ENCODE assay signal across 8 mouse cellular contexts in genomic region chr13:17943306-17944077, GRCm38 (mm10). TPM values are rescaled to one million over a fixed set of nuclear protein-coding genes. Genes with fewer than 3 reads are reported as not detected.
A peak's percentile ranks its signal among the peaks of the same experiment; 100 is the strongest.
DNase-seq lines count a peak whose midpoint lies in the region; ATAC-seq and TF ChIP-seq lines count a peak whose summit lies in the region.

No protein-coding gene starts in this region.

- no peaks in the 10 kb centered on the region for H3K36me3 ChIP-seq in heart, embryonic 10.5 days
- no peaks in the 10 kb centered on the region for H3K36me3 ChIP-seq in ES-E14 (ENCODE audit: control insufficient read depth, insufficient read depth, low read length, poor library complexity, severe bottlenecking)
- no peaks in the 10 kb centered on the region for H3K36me3 ChIP-seq in embryonic facial prominence, embryonic 13.5 days

- H3K27me3 ChIP-seq in heart, embryonic 10.5 days (ENCODE audit: insufficient read depth, poor library complexity, severe bottlenecking), result no peaks in the 10 kb centered on the region
- H3K27me3 ChIP-seq in embryonic facial prominence, embryonic 13.5 days, result no peaks in the 10 kb centered on the region

- no peak for TF ChIP-seq CTCF in left cerebral cortex, adult 2 months (IDR thresholded peaks at IDR 0.05)

- peak; percentile 72 for ATAC-seq in embryonic facial prominence, embryonic 13.5 days (ENCODE audit: insufficient number of reproducible peaks, insufficient read depth, low FRiP score, low TSS enrichment, low read depth)
- ATAC-seq in megakaryocyte progenitor cell, adult 5-6 weeks (replicated peaks; ENCODE audit: poor library complexity), result peak; percentile 44

- intact Hi-C loops in heart, postnatal 25 days (cut with DNase I), result loop anchor here (1.0 to 10.0 kb wide), 3 partner anchors 49 to 249 kb away; partner anchors contain the start of genes Cdk13, Mplkip and Sugct
- intact Hi-C loops in left cerebral cortex, adult 2 months (cut with DNase I), result loop anchor here (5.0 kb wide), 1 partner anchor 41 kb away; no protein-coding TSS in a partner anchor

- H3K9me3 ChIP-seq in heart, embryonic 10.5 days, result no peaks in the 10 kb centered on the region
- no peaks in the 10 kb centered on the region for H3K9me3 ChIP-seq in ES-E14 (ENCODE audit: control insufficient read depth, insufficient read depth, low read depth, low read length)
- H3K9me3 ChIP-seq in embryonic facial prominence, embryonic 13.5 days, result no peaks in the 10 kb centered on the region

- peak overlapping the region; percentile 67 for H3K4me2 ChIP-seq in embryonic facial prominence, embryonic 13.5 days

- H3K27ac ChIP-seq in heart, embryonic 10.5 days, result peak overlapping the region; percentile 99
- H3K27ac ChIP-seq in ES-E14 (ENCODE audit: insufficient read depth, low read depth, low read length, poor library complexity, severe bottlenecking), result no peak overlapping the region; the same call in 1 of the 2 replicates
- H3K27ac ChIP-seq in embryonic facial prominence, embryonic 13.5 days, result peak overlapping the region; percentile 89
- H3K27ac ChIP-seq in left cerebral cortex, adult 2 months, result peak overlapping the region; percentile 95

- WGBS in heart, embryonic 10.5 days, result under 1% methylated on average over 67 of the region's 70 CpGs
- under 1% methylated on average over 65 of the region's 70 CpGs for WGBS in embryonic facial prominence, embryonic 13.5 days

- peaks cover 11% of the 10 kb centered on the region; the same call in 1 of the 2 replicates for H3K4me1 ChIP-seq in heart, embryonic 10.5 days
- peaks cover 0 to 2% of the 10 kb centered on the region in 2 experiments; a peak in 1 of 4 replicates for H3K4me1 ChIP-seq in ES-E14 (ENCODE audit: control insufficient read depth in 2 of 2, insufficient read depth in 2 of 2, low read length in 2 of 2, poor library complexity in 1 of 2)
- H3K4me1 ChIP-seq in embryonic facial prominence, embryonic 13.5 days, result peaks cover 12% of the 10 kb centered on the region

- DNase-seq in heart, embryonic 10.5 days (ENCODE audit: low spot score), result no peak
- no peak for DNase-seq in heart, postnatal 25 days (ENCODE audit: low spot score)
- peak; percentile 22 for DNase-seq in ES-E14 (ENCODE audit: low read depth, low spot score)
- DNase-seq in heart, postnatal 4 days, result peak; percentile 9
- DNase-seq in left cerebral cortex, adult 2 months (ENCODE audit: extremely low spot score in 1 of 2, low spot score in 2 of 2), result peak; percentile 24 to 25
- DNase-seq in thymus, adult 18-20 months, result peak; percentile 6 to 17

- H3K4me3 ChIP-seq in heart, embryonic 10.5 days, result peak overlapping the region; percentile 92
- peak overlapping the region; percentile 88 to 97 for H3K4me3 ChIP-seq in ES-E14 (ENCODE audit: insufficient read depth in 1 of 2, low read depth in 1 of 2, low read length in 2 of 2, poor library complexity in 1 of 2, severe bottlenecking in 1 of 2)
- peak overlapping the region; percentile 95 for H3K4me3 ChIP-seq in embryonic facial prominence, embryonic 13.5 days
- peak overlapping the region; percentile 91 for H3K4me3 ChIP-seq in left cerebral cortex, adult 2 months

- in situ Hi-C loops in ES-E14 (cut with MboI; ENCODE audit: low sequenced_read_pairs in 2 of 2, unreplicated experiment in 2 of 2), result no loop called here

- peak overlapping the region; percentile 92 for H3K9ac ChIP-seq in ES-E14 (ENCODE audit: insufficient read depth, low read depth, low read length, poor library complexity, severe bottlenecking)
- H3K9ac ChIP-seq in embryonic facial prominence, embryonic 13.5 days, result peak overlapping the region; percentile 94

TF ChIP-seq in ES-E14, 5 proteins besides CTCF, POLR2A, EP300 and RAD21:
- TF ChIP-seq ZNF384 (IDR thresholded peaks at IDR 0.05; ENCODE audit: low read depth, low read length), result no peak
- TF ChIP-seq MAFK (IDR thresholded peaks at IDR 0.05; ENCODE audit: insufficient read depth, low read depth, low read length), result no peak
- no peak for TF ChIP-seq HCFC1 (IDR thresholded peaks at IDR 0.05; ENCODE audit: borderline replicate concordance, insufficient read depth, low read length)
- TF ChIP-seq ZC3H11A (IDR thresholded peaks at IDR 0.05; ENCODE audit: borderline replicate concordance, low read depth, low read length), result no peak
- no peak for TF ChIP-seq CHD2 (IDR thresholded peaks at IDR 0.05; ENCODE audit: low read depth, low read length)

RNA-seq across cellular contexts. Expression of gene Rala, which starts 0.5 kb away (rescaled TPM):
- 95.8 and 116 TPM in 2 replicates for polyA plus RNA-seq in heart, embryonic 10.5 days (2016; fragmentation: Nextera tagmentation; extraction: Ambion mirVana)
- total RNA-seq in heart, postnatal 25 days (2021), result 10 to 100 TPM; 39.0 to 40.9 TPM
- 56.4 and 69.1 TPM in 2 replicates for total RNA-seq in ES-E14 (2012; rRNA removed)
- 113 TPM in 2 replicates for polyA plus RNA-seq in embryonic facial prominence, embryonic 13.5 days (2015; fragmentation: Nextera tagmentation; extraction: Ambion mirVana)
- total RNA-seq in heart, postnatal 4 days (2021), result 10 to 100 TPM; 55.9 to 56.5 TPM
- total RNA-seq in left cerebral cortex, adult 2 months (2021), result 10 to 100 TPM; 57.1 to 59.0 TPM
- total RNA-seq in megakaryocyte progenitor cell, adult 5-6 weeks (2015), result 12.3 and 18.0 TPM in 2 replicates
- total RNA-seq in megakaryocyte progenitor cell, adult 5-6 weeks (2017), result 18.9 and 23.0 TPM in 2 replicates

RNA-seq across cellular contexts. Expression of gene Yae1d1, which starts 49.7 kb away (rescaled TPM):
- polyA plus RNA-seq in heart, embryonic 10.5 days (2016; fragmentation: Nextera tagmentation; extraction: Ambion mirVana), result 85.2 and 88.9 TPM in 2 replicates
- 10 to 100 TPM; 36.1 to 36.9 TPM for total RNA-seq in heart, postnatal 25 days (2021)
- total RNA-seq in ES-E14 (2012; rRNA removed), result 37.1 and 39.9 TPM in 2 replicates
- 78.2 and 89.5 TPM in 2 replicates for polyA plus RNA-seq in embryonic facial prominence, embryonic 13.5 days (2015; fragmentation: Nextera tagmentation; extraction: Ambion mirVana)
- total RNA-seq in heart, postnatal 4 days (2021), result 10 to 100 TPM; 21.1 to 29.1 TPM
- total RNA-seq in left cerebral cortex, adult 2 months (2021), result 10 to 100 TPM; 24.8 to 25.3 TPM
- total RNA-seq in megakaryocyte progenitor cell, adult 5-6 weeks (2015), result 10.8 and 16.0 TPM in 2 replicates
- 7.7 and 18.9 TPM in 2 replicates for total RNA-seq in megakaryocyte progenitor cell, adult 5-6 weeks (2017)

Comparison
In these comparisons a context has a peak if more than half of its experiments do, and no peak if none do; other contexts are left out.
1. DNase-seq: peak in ES-E14 (single experiment), heart, postnatal 4 days (single experiment), left cerebral cortex, adult 2 months (2 of 2) and thymus, adult 18-20 months (2 of 2); none in heart, embryonic 10.5 days (single experiment) and heart, postnatal 25 days (single experiment).
2. Peak in every context shown above with its lines, with median percentiles within 50 percentile points of each other: H3K4me3 ChIP-seq.